Mouse (Mus musculus) myocyte (in vitro differentiated cells): ENCODE results near the gene Pla2g5.

ENCODE experiments used
- CEBPB ChIP-seq: IDR thresholded peaks from 2 replicates; pipeline ENCODE4 v1.6.1; 2011; ENCODE audit warnings: mild to moderate bottlenecking, moderate library complexity; ENCODE audit not compliant: poor library complexity, insufficient read depth, severe bottlenecking
- E2F4 ChIP-seq: IDR thresholded peaks from one replicate; pipeline ENCODE4 v1.6.1; 2011; ENCODE audit warnings: mild to moderate bottlenecking, control low read depth, moderate library complexity; ENCODE audit not compliant: insufficient read depth
- MAX ChIP-seq: IDR thresholded peaks from one replicate; pipeline ENCODE4 v1.6.1; 2011; ENCODE audit warnings: low read depth, mild to moderate bottlenecking, control low read depth
- MYOD1 ChIP-seq, 3 experiments: IDR thresholded peaks; one replicate each; pipeline ENCODE4 v1.6.1; 2011; ENCODE audit warnings: control low read depth in 2 of 3, low read depth in 2 of 3, mild to moderate bottlenecking in 2 of 3, moderate library complexity in 1 of 3; ENCODE audit not compliant: insufficient read length in 2 of 3, control insufficient read depth in 1 of 3
- MYOG ChIP-seq, 3 experiments: IDR thresholded peaks; one replicate each; pipeline ENCODE4 v1.6.1; 2011; ENCODE audit warnings: control low read depth in 2 of 3, low read depth in 2 of 3, mild to moderate bottlenecking in 2 of 3; ENCODE audit not compliant: insufficient read length in 2 of 3, control insufficient read depth in 1 of 3, insufficient read depth in 1 of 3
- POLR2A ChIP-seq: IDR thresholded peaks from one replicate; pipeline ENCODE4 v1.6.1; 2011; ENCODE audit warnings: low read depth, mild to moderate bottlenecking, control low read depth, moderate library complexity; ENCODE audit not compliant: insufficient read length
- POLR2AphosphoS2 ChIP-seq: IDR thresholded peaks from one replicate; pipeline ENCODE4 v1.6.1; 2011; ENCODE audit warnings: low read depth, control low read depth; ENCODE audit not compliant: insufficient read length
- TCF12 ChIP-seq: IDR thresholded peaks from one replicate; pipeline ENCODE4 v1.6.1; 2011; ENCODE audit warnings: mild to moderate bottlenecking, control low read depth; ENCODE audit not compliant: poor library complexity, insufficient read depth, severe bottlenecking
- TCF3 ChIP-seq: IDR thresholded peaks from one replicate; pipeline ENCODE4 v1.6.1; 2011; ENCODE audit warnings: low read depth, control low read depth; ENCODE audit not compliant: insufficient read length
- USF1 ChIP-seq: IDR thresholded peaks from one replicate; pipeline ENCODE4 v1.6.1; 2011; ENCODE audit warnings: low read depth, mild to moderate bottlenecking, control low read depth, moderate library complexity

DNA sequence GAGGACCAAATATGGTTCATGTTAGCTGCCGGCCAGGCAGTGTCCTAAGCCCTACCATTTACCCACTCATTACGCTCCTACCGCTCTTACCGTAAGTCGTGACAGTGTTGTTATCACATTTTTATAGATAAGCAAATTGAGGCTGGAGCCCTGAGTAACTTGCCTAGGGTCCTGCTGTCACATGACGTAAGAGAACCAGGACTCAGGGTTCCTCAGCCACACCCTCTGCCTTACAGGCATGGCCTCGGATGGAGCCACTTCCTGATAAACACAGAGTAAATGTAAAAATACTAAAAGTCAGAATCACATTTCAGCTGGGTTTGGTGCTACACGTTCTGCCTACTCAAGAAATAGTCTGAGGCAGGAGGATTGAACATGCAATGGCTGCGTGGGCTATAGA lies 108.8 kb downstream of the Pla2g5 start:
- TF ChIP-seq POLR2A (no peak), MAX (no peak), CEBPB (no peak), POLR2AphosphoS2 (no peak), E2F4 (no peak), TCF3 (no peak), MYOD1 (IDR thresholded peaks at IDR 0.05; ENCODE audit: control insufficient read depth in 1 of 3, insufficient read length in 2 of 3, low read depth in 2 of 3) (no peak), TCF12 (no peak), MYOG (IDR thresholded peaks at IDR 0.05; ENCODE audit: control insufficient read depth in 1 of 3, insufficient read depth in 1 of 3, insufficient read length in 2 of 3, low read depth in 2 of 3) (no peak), USF1 (no peak)
